Mouse (Mus musculus) heart, embryonic 13.5 days (tissue): ENCODE data around the gene Pam. TPM values are rescaled to one million over a fixed set of nuclear protein-coding genes. Genes with fewer than 3 reads are reported as not detected.

ENCODE experiments used
- ATAC-seq: fragments of 200-750 bp; cut with Nextera tagmentation; 2 replicates; pipeline ENCODE4 v1.8.0; 2017; ENCODE audit warnings: moderate TSS enrichment; ENCODE audit not compliant: insufficient number of reproducible peaks, low FRiP score, low TSS enrichment; ENCODE audit errors: extremely low read depth
- H3K27ac ChIP-seq: fragments of 300-500 bp; sonication (generic); replicated peaks from 2 replicates; pipeline ENCODE4 v1.5.1; 2015; ENCODE audit warnings: moderate library complexity, mild to moderate bottlenecking, inconsistent platforms
- H3K27me3 ChIP-seq: fragments of 300-500 bp; sonication (generic); replicated peaks from 2 replicates; pipeline ENCODE4 v1.6.1; 2015; ENCODE audit warnings: mild to moderate bottlenecking, inconsistent platforms
- H3K36me3 ChIP-seq: fragments of 300-500 bp; sonication (generic); 2 replicates; pipeline ENCODE4 v1.6.1; 2015; ENCODE audit warnings: mild to moderate bottlenecking, inconsistent platforms
- H3K4me1 ChIP-seq: fragments of 300-500 bp; sonication (generic); 2 replicates; pipeline ENCODE4 v1.6.1; 2015; ENCODE audit warnings: inconsistent platforms
- H3K4me2 ChIP-seq: fragments of 300-500 bp; sonication (generic); 2 replicates; pipeline ENCODE4 v1.6.1; 2015; ENCODE audit warnings: inconsistent platforms, mild to moderate bottlenecking, moderate library complexity
- H3K4me3 ChIP-seq: fragments of 300-500 bp; sonication (generic); 2 replicates; pipeline ENCODE4 v1.5.1; 2015; ENCODE audit warnings: moderate library complexity, mild to moderate bottlenecking, inconsistent platforms
- H3K9ac ChIP-seq: fragments of 300-500 bp; sonication (generic); 2 replicates; pipeline ENCODE4 v1.6.1; 2015; ENCODE audit warnings: inconsistent platforms, mild to moderate bottlenecking, moderate library complexity
- H3K9me3 ChIP-seq: fragments of 300-500 bp; sonication (generic); 2 replicates; pipeline ENCODE4 v1.6.1; 2016; ENCODE audit warnings: inconsistent platforms
- WGBS: fragments of 180-500 bp; shearing (Covaris S2); methylation state at CpG from one replicate; pipeline ENCODE4 v1.1.7; 2015; ENCODE audit warnings: mixed read lengths; 5-methylcytosine and 5-hydroxymethylcytosine counted together
- polyA plus RNA-seq: library from polyadenylated mRNA; unstranded; fragments of >200 nt; fragmentation: Nextera tagmentation; extraction: Ambion mirVana; gene quantifications from 2 replicates; pipeline ENCODE4 v1.2.1, GENCODE M21; 2015

Gene Pam
- polyA plus RNA-seq, 1 experiment from 2014 or later = 340 TPM

DNA sequence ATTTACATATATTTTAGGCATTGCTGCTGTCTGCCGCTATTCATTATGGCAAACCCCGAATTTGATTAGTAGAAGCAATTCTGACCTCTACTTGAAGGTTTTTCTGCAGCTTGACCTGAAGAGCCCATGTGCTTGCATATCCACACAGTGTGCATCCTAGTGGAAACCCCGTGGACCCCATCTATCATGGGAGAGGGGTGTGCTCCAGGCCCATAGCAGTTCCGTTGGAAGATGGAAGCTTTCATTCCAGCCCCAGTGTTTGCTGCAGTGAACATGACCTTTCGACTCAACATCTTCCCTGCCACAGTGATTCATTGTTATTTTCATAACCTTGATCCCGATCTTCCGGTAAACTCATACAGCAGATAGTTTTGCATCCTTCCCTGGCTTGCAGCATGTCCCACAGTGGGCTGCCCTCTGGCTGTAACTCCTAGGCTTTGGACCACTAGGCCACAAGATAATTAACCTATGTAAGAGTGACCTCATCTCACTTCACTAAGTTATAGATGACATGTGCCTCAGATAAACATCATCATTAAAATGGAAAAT is 191.5 kb downstream of the Pam start:
- WGBS = 81% methylated on average over 7 of the region's 7 CpGs
- H3K9me3 ChIP-seq = no peaks in the 10 kb centered on the region
- no peak overlapping the region for H3K4me2 ChIP-seq
- H3K27ac ChIP-seq = no peak overlapping the region
- no peaks in the 10 kb centered on the region for H3K27me3 ChIP-seq
- no peak overlapping the region for H3K4me3 ChIP-seq
- no peak overlapping the region for H3K9ac ChIP-seq
- peaks cover 33% of the 10 kb centered on the region for H3K36me3 ChIP-seq
- H3K4me1 ChIP-seq = no peaks in the 10 kb centered on the region
- no peak for ATAC-seq

DNA sequence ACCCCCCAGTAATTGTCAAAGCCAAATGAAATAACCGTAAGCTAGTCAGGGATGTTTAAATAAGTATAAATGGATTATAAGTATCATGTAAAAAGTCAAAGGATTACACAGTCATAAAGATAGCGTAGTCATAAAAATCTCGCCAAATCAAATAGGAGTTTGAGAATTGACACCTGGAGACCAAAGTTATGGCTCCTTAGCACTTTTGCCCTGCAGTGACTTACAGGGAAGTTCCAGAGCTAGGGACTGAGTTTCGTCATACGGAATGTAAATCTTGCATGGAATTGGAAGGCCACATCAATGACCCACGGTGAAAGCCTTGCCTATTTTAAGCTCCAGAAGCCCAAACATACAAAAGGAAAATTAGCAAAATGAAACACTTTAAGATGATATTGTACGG is 192.6 kb downstream of the Pam start:
- ATAC-seq = no peak
- H3K27me3 ChIP-seq = no peaks in the 10 kb centered on the region
- no peak overlapping the region for H3K4me2 ChIP-seq
- no peak overlapping the region for H3K27ac ChIP-seq
- 81% methylated on average over 7 of the region's 7 CpGs for WGBS
- no peak overlapping the region for H3K4me3 ChIP-seq
- no peaks in the 10 kb centered on the region for H3K9me3 ChIP-seq
- H3K9ac ChIP-seq = no peak overlapping the region
- H3K36me3 ChIP-seq = peaks cover 32% of the 10 kb centered on the region
- no peaks in the 10 kb centered on the region for H3K4me1 ChIP-seq

DNA sequence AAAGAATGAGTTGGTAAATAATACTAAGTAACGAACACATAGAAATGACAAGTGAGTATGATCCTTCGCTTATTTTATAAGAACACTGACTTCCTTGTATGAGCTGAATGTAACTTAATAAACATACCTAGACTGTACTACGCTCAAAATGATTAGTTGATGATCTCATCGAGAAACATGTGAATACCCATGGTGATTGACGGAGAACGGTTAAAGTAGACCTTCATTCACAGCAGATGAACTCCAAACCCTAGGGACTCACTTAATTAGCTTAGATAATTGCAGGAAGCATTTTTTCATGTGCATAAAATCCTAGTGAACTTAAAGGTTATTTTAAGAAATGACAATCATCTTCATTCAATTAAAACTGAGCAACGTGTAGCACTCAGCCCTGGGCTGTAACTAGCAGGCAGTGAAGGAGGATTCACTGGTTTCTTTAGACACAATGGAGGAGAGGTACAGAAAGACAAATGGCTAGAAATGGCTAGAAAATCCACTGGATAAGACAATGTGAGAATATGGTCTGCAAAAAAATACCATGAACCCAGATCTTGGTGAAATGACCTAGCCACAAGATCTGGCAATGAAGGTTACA is 194.8 kb downstream of the Pam start:
- Histone ChIP-seq H3K36me3 (peaks cover 29% of the 10 kb centered on the region), H3K27me3 (no peaks in the 10 kb centered on the region), H3K9me3 (no peaks in the 10 kb centered on the region), H3K9ac (no peak overlapping the region), H3K4me1 (no peaks in the 10 kb centered on the region), H3K27ac (no peak overlapping the region), H3K4me2 (no peak overlapping the region), H3K4me3 (no peak overlapping the region)
- WGBS = 79% methylated on average over 7 of the region's 7 CpGs
- ATAC-seq = no peak

DNA sequence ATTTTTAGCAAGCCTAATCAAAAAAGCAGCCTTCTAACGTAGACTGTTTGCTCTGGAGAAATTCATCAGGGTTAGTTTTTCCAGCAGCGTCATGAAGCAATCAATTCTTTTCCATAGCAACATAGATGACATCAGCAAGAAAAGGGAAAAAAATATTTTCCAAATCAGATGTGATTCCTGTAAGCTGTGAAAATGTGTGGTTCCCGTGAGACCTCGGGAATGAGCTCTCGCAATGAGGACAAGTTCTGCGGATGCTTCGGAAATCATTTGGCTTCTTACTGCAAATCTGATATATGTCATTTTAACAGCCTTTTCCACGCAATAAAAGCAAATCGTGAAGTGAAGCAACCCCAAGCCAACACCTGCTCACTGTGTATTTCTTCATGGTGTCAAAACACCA is 207.9 kb downstream of the Pam start:
- Histone ChIP-seq H3K4me2 (no peak overlapping the region), H3K36me3 (peaks cover 71% of the 10 kb centered on the region), H3K4me1 (no peaks in the 10 kb centered on the region), H3K9ac (no peak overlapping the region), H3K27me3 (no peaks in the 10 kb centered on the region), H3K9me3 (no peaks in the 10 kb centered on the region), H3K4me3 (no peak overlapping the region), H3K27ac (no peak overlapping the region)
- WGBS = 80% methylated on average over 9 of the region's 9 CpGs
- ATAC-seq = no peak

DNA sequence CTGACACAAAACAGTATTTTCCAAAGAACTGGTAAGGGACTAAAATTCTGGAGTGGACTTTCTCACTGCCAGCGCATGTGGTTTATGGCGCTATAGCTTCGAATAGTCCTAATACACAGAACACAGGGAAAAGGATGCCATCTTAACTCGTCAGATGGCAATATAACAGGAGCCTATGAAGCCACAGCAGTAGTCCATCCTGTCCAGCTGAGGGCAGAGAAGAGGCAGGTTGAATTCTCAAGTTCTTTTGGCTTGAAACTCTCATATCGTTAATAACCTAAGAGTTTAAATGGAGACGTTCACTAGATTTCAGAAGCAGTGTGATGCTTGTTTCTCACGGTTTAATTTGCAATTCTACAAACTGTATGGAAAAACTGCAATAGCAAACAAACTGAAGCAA is 211.9 kb downstream of the Pam start:
- ATAC-seq = no peak
- no peak overlapping the region for H3K27ac ChIP-seq
- no peaks in the 10 kb centered on the region for H3K4me1 ChIP-seq
- no peaks in the 10 kb centered on the region for H3K9me3 ChIP-seq
- no peak overlapping the region for H3K9ac ChIP-seq
- H3K4me2 ChIP-seq = no peak overlapping the region
- H3K36me3 ChIP-seq = peaks cover 86% of the 10 kb centered on the region
- 81% methylated on average over 7 of the region's 7 CpGs for WGBS
- no peaks in the 10 kb centered on the region for H3K27me3 ChIP-seq
- H3K4me3 ChIP-seq = no peak overlapping the region

DNA sequence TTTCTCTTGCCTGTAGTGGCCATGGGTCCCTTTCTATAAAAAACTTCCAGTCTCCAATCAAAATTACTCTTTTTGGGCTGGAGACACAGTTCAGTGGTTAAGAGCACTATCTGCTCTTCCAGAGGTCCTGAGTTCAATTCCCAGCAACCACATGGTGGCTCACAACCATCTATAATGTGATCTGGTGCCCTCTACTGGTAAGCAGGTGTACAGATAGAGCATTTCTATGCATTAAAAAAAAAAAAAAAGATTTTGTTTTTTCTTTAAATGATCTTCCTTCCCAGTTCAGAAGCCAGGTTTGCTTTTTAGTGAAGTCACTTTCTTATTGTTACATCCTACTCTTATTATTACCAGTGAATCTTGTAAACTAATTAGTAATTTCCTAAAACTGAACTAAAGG is 218.4 kb downstream of the Pam start:
- peaks cover 81% of the 10 kb centered on the region for H3K36me3 ChIP-seq
- ATAC-seq = no peak

GRCm38 (mm10) chr1:97873490-97874054 is 221.9 kb downstream of the Pam start:
- Histone ChIP-seq H3K4me1 (no peaks in the 10 kb centered on the region), H3K9ac (no peak overlapping the region), H3K36me3 (peaks cover 54% of the 10 kb centered on the region), H3K27ac (no peak overlapping the region), H3K27me3 (no peaks in the 10 kb centered on the region), H3K4me3 (no peak overlapping the region), H3K4me2 (no peak overlapping the region), H3K9me3 (no peaks in the 10 kb centered on the region)
- WGBS = 79% methylated on average over 2 of the region's 2 CpGs
- no peak for ATAC-seq

More for the DNA sequence above, 218.4 kb downstream of the Pam start:
- Histone ChIP-seq H3K4me3 (no peak overlapping the region), H3K9ac (no peak overlapping the region), H3K9me3 (no peaks in the 10 kb centered on the region), H3K4me2 (no peak overlapping the region), H3K27ac (no peak overlapping the region), H3K4me1 (no peaks in the 10 kb centered on the region), H3K27me3 (no peaks in the 10 kb centered on the region)

DNA sequence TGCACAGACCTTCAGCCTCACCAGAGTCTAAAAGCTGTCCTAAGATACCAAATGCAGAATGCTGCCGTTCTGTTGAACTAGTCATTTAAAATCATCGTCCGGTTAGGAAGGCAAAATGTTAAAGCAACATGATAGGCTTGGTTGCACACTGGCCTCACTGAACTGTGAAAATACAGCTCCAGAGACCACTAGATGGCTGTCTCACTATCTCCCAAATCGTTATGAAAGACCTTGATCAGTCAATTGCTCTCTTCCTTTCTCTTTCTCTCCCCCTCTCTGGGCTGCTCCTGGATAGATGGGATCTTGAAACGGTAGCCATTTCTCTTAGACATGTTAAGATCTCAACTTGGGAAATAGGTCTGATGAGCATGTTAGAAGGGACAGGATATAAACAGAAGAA is 223.0 kb downstream of the Pam start:
- Histone ChIP-seq H3K9ac (no peak overlapping the region), H3K4me2 (no peak overlapping the region), H3K9me3 (no peaks in the 10 kb centered on the region), H3K27ac (no peak overlapping the region), H3K27me3 (no peaks in the 10 kb centered on the region), H3K36me3 (peaks cover 48% of the 10 kb centered on the region), H3K4me3 (no peak overlapping the region), H3K4me1 (no peaks in the 10 kb centered on the region)
- ATAC-seq = no peak
- WGBS = 64% methylated on average over 5 of the region's 5 CpGs

GRCm38 (mm10) chr1:97872072-97872471 is 223.4 kb downstream of the Pam start:
- H3K4me1 ChIP-seq = no peaks in the 10 kb centered on the region
- H3K9ac ChIP-seq = no peak overlapping the region
- ATAC-seq = no peak
- H3K36me3 ChIP-seq = peaks cover 45% of the 10 kb centered on the region
- no peak overlapping the region for H3K27ac ChIP-seq
- H3K27me3 ChIP-seq = no peaks in the 10 kb centered on the region
- 77% methylated on average over 2 of the region's 2 CpGs for WGBS
- no peak overlapping the region for H3K4me3 ChIP-seq
- no peak overlapping the region for H3K4me2 ChIP-seq
- no peaks in the 10 kb centered on the region for H3K9me3 ChIP-seq

- Histone ChIP-seq H3K4me1 (no peaks in the 10 kb centered on the region), H3K4me2 (no peak overlapping the region), H3K9me3 (no peaks in the 10 kb centered on the region), H3K36me3 (peaks cover 38% of the 10 kb centered on the region), H3K27ac (no peak overlapping the region), H3K27me3 (no peaks in the 10 kb centered on the region), H3K9ac (no peak overlapping the region), H3K4me3 (no peak overlapping the region)
- WGBS = 89% methylated on average over 7 of the region's 7 CpGs
- ATAC-seq = no peak
Observed at GRCm38 (mm10) chr1:97864135-97864534, 231.3 kb downstream of the Pam start.

DNA sequence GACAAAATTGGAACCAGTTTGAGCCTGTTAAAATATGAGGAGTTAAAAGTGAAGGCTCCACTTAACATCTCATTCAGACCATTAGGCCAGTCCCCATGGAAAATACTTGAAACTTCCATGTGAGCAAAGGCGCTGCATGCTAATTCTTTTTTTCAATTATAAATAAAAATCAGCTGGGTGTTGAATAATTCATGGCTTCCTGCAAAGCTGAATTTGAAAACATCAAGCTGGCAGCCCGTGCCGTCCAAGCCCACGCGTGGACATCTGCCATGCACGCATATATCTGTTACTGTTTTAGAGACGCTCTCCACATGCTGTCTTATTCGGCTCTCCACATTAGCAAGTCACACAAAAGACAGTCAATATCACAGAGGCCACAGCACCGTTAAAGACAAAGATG is 232.3 kb downstream of the Pam start:
- Histone ChIP-seq H3K4me2 (no peak overlapping the region), H3K9ac (no peak overlapping the region), H3K27me3 (no peaks in the 10 kb centered on the region), H3K36me3 (peaks cover 43% of the 10 kb centered on the region), H3K4me1 (no peaks in the 10 kb centered on the region), H3K9me3 (no peaks in the 10 kb centered on the region), H3K27ac (no peak overlapping the region), H3K4me3 (no peak overlapping the region)
- ATAC-seq = no peak
- 83% methylated on average over 9 of the region's 9 CpGs for WGBS

DNA sequence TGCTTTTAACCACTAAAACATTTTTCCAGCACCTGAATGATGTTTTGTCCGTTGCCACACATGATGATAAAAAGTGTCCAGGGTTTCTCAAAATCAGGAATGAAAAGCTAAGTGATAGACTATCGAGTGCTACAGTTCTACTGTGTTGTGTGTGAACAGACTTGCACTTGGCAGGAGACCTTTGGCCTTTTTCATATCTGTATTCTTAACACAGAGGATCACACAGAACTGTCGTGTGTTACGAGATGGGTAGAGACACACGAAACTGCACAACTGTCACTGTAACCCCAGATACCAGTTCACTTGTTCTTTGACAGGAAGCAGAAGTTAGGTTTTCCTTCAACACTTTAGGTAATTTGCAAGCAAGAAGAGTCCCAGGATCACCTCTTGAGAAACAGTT is 232.7 kb downstream of the Pam start:
- H3K36me3 ChIP-seq = peaks cover 43% of the 10 kb centered on the region
- H3K27me3 ChIP-seq = no peaks in the 10 kb centered on the region
- no peak overlapping the region for H3K4me2 ChIP-seq
- no peaks in the 10 kb centered on the region for H3K4me1 ChIP-seq
- H3K9ac ChIP-seq = no peak overlapping the region
- 73% methylated on average over 5 of the region's 5 CpGs for WGBS
- no peak overlapping the region for H3K27ac ChIP-seq
- no peak overlapping the region for H3K4me3 ChIP-seq
- H3K9me3 ChIP-seq = no peaks in the 10 kb centered on the region
- no peak for ATAC-seq
